Mouse (Mus musculus): Measurements from ENCODE around the gene Tmem270.

Gene Tmem270

DNA sequence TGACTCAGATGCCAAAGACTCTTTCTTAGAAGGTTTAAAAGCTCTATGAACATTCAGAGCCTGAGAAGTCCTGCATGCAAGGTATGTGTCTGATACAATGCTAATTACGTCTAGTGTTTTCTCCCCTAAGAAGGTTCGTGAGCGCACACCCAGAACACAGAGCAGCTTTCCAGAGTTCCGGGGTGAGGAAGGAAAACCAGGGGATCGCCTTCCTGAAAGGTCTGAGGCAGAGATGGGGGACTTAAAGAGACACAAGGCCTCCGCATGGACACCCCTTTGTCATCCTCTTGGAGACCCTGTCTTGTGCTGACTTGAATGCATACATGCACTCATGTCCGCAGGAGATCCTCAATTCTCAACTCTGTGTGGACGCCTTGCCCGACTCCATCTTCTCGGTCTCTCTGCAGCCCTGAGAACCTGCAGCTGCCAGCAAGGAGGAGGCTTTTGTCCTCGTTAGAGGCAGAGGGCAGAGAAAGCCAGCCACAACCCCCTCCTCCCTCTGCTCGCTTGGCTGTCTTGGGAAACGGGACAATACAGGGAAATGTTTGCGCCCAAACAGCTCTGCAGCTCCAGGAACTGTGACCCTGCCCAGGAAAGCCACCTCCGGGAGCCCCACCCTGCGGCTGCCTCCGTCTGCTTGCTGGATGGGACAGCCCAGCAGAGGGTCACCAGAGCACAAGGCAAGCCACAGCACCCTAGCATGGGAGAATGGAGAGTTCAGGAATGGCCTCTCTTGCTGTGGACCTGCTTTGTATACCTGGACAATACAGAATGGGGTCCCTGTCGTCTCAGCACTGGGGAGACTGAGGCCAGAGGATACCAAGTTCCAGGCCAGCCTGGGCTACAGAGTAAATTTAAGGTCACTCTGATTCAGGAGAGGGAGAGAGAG, 18.8 kb downstream of the Tmem270 start:
- DNase-seq (ENCODE audit: low read depth, low spot score): no peak

DNA sequence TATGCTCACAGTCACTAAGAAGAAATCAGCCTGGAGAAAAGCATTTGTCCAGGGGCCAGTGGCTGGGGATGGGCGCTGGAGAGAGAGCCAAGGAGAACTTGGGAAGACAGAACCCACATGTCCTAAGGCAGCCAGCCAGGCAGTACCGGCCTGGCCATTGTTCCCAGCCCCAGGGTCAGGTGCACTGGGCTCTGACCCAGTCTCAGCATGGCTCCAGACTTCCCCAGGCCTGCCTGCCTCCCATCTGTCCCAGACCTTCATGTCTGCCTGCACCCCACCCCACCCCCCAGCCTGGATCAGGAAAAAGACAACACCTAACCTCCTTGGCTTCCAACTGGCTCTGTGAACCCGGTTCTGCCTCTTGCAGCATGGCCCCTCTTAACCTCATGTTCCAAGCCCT, 23.5 kb downstream of the Tmem270 start:
- no peak for DNase-seq (ENCODE audit: low read depth, low spot score)

GRCm38 (mm10) chr5:134876801-134877200, 29.7 kb downstream of the Tmem270 start:
- no peak for DNase-seq (ENCODE audit: low read depth, low spot score)

GRCm38 (mm10) chr5:134875245-134875644, 31.3 kb downstream of the Tmem270 start:
- DNase-seq (ENCODE audit: low read depth, low spot score): no peak

- DNase-seq (ENCODE audit: low read depth, low spot score): no peak
Observed at GRCm38 (mm10) chr5:134873956-134874879, 32.3 kb downstream of the Tmem270 start.

GRCm38 (mm10) chr5:134873034-134873433, 33.5 kb downstream of the Tmem270 start:
- no peak for DNase-seq (ENCODE audit: low read depth, low spot score)

GRCm38 (mm10) chr5:134872597-134872996, 33.9 kb downstream of the Tmem270 start:
- DNase-seq (ENCODE audit: low read depth, low spot score): no peak

DNA sequence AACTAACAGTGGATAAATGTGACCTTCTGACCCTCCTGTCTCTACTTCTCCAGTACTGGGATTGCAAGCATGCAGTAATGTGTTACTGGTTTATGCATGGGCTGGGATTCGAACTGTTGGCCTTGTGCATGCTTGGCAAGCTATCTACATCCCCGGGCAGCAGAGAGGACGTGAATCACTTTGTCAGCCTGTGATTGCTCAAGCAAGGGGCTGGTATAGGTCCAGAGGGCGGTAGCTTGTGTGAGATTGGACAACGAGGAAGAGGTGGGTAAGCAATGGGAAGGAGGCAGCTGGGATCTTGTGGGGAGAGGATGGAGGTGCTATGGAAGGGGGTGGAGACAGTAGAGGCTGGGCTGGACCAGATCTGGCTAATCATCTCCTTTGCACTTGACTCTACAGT, 38.0 kb downstream of the Tmem270 start:
- DNase-seq (ENCODE audit: low read depth, low spot score): no peak

DNA sequence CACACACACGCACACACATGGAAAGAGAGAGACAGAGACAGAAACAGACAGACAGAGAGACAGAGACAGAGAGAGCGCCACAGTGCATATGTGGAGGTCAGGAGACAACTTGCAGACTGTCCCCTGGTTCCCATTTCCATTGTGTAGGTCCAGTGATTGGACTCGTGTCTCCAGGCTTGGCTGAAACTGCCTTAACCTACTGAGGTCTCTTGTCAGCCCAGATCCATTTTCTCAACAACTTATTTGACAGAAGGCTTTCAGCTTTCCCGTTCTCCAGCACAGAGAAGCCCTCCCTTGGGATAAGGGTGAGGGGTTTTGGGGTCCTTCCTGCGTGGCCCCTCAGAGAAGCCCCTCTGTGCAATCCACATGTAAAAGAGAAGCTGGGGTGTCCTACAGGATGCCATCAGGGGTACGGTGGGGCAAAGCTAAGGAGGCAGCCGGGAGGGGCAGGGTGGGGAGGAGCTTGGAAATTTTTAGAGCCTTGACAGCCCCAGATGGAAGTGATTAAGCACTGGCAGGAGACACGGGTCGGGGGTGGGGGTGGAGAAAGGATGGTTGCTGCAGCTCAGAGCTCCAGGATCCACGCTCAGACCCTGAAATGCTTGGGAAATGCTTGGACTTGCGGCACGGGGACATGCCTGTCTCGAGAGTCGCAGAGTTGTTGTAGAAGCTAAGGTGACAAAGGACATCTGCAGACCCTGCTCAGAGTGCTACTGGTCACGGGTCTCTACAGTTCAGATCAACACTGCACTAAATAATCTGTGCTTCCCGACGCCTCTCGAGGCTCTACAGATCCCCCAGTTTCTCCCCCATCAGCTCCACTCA, 39.0 kb downstream of the Tmem270 start:
- DNase-seq (ENCODE audit: low read depth, low spot score): peak; percentile 40

DNA sequence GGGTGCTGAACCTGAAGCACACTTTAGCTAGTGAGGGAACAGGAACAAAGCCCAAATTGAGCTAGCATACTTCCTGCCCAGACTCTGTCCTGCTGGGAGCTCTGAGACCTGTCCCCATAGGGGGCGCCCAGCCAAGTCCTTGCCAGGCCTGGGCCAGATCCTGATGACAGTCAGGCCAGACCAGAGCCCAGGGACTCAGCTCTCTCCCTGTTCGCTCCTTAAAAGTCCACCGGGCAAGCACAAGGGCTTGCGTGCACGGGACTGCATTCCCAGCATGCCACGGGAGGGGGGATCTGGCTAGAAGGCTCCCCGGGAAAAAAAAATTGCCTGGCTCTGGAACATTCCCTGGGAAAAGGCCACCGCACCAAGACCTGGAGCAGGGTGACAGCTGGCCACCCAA, 41.4 kb downstream of the Tmem270 start:
- no peak for DNase-seq (ENCODE audit: low read depth, low spot score)

DNA sequence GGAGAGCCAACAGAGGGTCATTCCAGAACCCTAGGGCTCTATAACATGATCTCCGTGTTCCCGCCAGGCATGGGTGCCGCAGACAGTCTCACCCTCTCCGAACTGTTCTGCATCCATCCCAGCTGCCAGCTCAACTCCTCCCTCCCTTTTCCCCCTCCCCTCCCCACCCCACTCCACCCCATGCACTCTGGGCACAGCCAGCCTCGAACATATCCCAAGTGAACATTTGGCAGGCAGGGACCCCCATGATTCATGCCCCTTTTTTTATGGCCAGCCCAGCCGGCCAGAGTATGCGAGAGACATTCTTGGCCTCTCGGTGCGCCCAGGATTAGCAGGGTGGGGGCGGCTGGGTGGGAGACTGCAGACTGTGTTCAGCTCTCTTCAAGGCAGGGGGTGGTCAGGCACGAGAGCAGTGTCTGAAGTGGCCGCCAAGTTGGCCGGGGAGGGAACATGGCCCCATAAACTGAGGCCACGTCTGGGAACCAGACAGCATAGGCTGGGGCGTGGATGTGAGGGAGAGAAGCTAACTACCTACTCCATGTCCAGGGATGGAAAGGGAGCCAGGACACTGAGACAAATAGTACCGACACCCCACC, 44.5 kb downstream of the Tmem270 start:
- no peak for DNase-seq (ENCODE audit: low read depth, low spot score)

GRCm38 (mm10) chr5:134859193-134859592, 47.3 kb downstream of the Tmem270 start:
- DNase-seq (ENCODE audit: low read depth, low spot score): no peak

DNA sequence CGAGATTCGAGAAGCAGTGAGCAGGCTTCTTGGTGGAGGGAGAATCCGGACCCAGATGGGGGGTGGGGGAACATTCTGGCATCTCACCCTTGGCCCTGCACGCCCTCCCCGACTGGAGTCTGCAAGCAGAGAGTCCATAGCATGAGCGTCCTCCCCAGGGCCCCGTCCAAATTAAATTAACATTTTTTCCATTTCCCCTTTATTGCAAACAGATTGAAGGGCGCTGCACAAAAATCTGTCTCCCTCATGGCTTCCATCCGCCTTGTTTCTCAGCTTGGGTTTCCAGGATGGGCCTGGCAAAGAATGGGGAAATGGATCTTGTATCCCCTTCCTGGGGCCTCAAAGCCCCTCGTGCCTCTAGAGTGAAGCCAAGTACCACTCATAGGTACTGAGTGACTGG, 48.2 kb downstream of the Tmem270 start:
- DNase-seq (ENCODE audit: low read depth, low spot score): no peak

DNA sequence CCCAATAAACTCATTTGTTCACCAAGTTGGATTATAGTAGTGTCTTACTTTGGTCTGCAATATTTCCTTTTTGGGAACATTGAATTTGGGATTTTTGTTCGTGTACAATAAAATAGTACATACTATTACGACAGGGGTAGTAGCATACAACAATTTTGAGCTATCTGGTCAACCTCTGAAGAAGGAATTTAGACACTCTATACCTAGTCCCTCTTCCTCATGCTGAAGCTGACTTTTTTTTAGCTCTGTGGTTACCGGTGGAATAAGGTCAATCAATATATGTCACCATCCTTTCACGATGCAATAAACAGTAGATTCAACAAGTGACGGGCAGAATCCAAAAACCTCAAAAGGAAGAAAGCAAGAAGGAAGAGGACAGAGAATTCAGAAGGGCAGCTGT, 53.7 kb downstream of the Tmem270 start:
- no peak for DNase-seq (ENCODE audit: low read depth, low spot score)
